Mouse (Mus musculus) heart, embryonic 11.5 days (tissue): ENCODE results near the gene Zfp612. TPM values are rescaled to one million over a fixed set of nuclear protein-coding genes. Genes with fewer than 3 reads are reported as not detected.

Experiments
- polyA plus RNA-seq: library from polyadenylated mRNA; unstranded; fragments of >200 nt; fragmentation: Nextera tagmentation; extraction: Ambion mirVana; gene quantifications from 2 replicates; pipeline ENCODE4 v1.2.1, GENCODE M21; 2014

The Zfp612 gene
- polyA plus RNA-seq, 1 experiment from 2014 or later, result 6.0 TPM

Other genes with a start within 250 kb of the Zfp612 start
- gene Phlpp2, start 211.2 kb upstream of the Zfp612 start, polyA plus RNA-seq, result 2.2 and 3.3 TPM in 2 replicates
- not detected in 2 replicates for gene Marveld3, start 117.5 kb upstream of the Zfp612 start, polyA plus RNA-seq
- not detected in 2 replicates for gene Tat, start 89.3 kb upstream of the Zfp612 start, polyA plus RNA-seq
- gene Chst4, start 40.0 kb upstream of the Zfp612 start, polyA plus RNA-seq, result 0.16 and 0.51 TPM in 2 replicates
- gene Gm21964, start 21.5 kb downstream of the Zfp612 start, polyA plus RNA-seq, result not detected in 2 replicates
- not detected in 2 replicates for gene Gm17720, start 23.0 kb downstream of the Zfp612 start, polyA plus RNA-seq
- 2.8 and 2.9 TPM in 2 replicates for gene Calb2, start 88.5 kb downstream of the Zfp612 start, polyA plus RNA-seq
- gene Cmtr2, start 135.9 kb downstream of the Zfp612 start, polyA plus RNA-seq, result 5.6 and 6.7 TPM in 2 replicates
- 0.14 and 0.28 TPM in 2 replicates for gene Hydin, start 187.2 kb downstream of the Zfp612 start, polyA plus RNA-seq